Mouse (Mus musculus): ENCODE data around the gene Mrpl20. TPM values are rescaled to one million over a fixed set of nuclear protein-coding genes. Genes with fewer than 3 reads are reported as not detected.
A peak's percentile ranks its signal among the peaks of the same experiment; 100 is the strongest.

Mrpl20 gene
- polyA plus RNA-seq (2014; fragmentation: Nextera tagmentation; extraction: Ambion mirVana), result 226 and 291 TPM in 2 replicates

DNA sequence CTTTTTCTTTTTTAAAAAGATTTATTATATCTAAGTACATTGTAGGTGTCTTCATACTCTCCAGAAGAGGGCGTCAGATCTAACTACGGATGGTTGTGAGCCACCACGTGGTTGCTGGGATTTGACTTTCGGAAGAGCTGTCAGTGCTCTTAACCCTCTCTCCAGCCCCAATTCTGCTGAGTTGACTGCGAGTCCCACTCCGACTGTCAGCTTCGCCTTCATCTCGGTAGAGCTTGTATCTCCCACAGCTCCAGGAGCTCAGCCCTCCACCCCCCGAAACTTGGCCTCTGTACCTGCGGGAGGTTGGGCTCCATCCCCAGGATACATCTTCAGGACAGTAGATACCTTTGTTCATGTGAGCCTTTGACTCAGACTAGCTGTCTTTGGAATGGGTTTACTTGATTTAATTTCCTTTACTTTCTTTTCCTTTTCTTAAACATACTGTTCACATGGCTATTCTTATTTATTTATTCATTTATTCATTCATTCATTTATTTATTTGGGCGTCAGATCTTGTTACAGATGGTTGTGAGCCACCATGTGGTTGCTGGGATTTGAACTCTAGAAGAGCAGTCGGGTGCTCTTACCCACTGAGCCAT lies at the start of gene Mrpl20:
Mrpl20 (plus strand) TSS at position 138 of the 599 bp plus-strand sequence.
- peak; percentile 47; the same call in 1 of the 2 replicates for ATAC-seq (ENCODE audit: low FRiP score, low TSS enrichment)
- H3K27ac ChIP-seq (ENCODE audit: low read depth, low read length), result peak within 1 kb of the TSS; percentile 43; the same call in 1 of the 2 replicates
- WGBS, result 11% methylated on average over 12 of the region's 12 CpGs

DNA sequence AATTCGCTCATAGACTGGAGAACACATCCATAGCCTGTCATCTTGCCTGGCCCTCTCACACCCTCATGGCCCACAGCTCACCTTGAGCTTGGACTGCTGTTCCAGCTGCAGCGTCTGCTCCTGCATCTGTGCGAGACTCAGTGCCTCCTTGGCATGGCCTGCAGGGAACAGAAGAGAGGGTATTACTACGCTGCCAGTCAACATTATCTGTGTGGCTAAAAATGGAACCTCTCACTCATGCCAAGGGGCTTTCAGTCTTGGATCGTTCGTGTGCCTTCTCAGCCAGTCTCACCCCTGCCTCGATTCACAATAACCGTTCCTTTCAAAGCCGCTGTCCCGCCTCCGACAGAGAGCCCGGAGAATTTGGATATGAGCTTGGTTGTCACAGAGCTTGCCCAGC lies 45.7 kb upstream of the Mrpl20 start:
- Histone ChIP-seq H3K27me3 (ENCODE audit: control insufficient read depth, insufficient read depth, low read length) (no peaks in the 10 kb centered on the region), H3K4me3 (ENCODE audit: low read length) (no peak overlapping the region), H3K4me2 (replicated peaks; ENCODE audit: low read depth, low read length) (no peak overlapping the region), H3K4me1 (ENCODE audit: control insufficient read depth, insufficient read depth, low read length) (peaks cover 8% of the 10 kb centered on the region), H3K27ac (ENCODE audit: low read depth, low read length) (no peak overlapping the region), H3K9me3 (ENCODE audit: control insufficient read depth, low read length) (no peaks in the 10 kb centered on the region), H3K36me3 (ENCODE audit: control insufficient read depth, insufficient read depth, low read length) (peaks cover 48% of the 10 kb centered on the region), H3K9ac (ENCODE audit: low read depth, low read length) (no peak overlapping the region)
- ATAC-seq (ENCODE audit: low FRiP score, low TSS enrichment), result no peak
- 96% methylated on average over 12 of the region's 12 CpGs for WGBS

More for the DNA sequence above, at the start of gene Mrpl20:
- peaks cover 9% of the 10 kb centered on the region for H3K36me3 ChIP-seq (ENCODE audit: control insufficient read depth, insufficient read depth, low read length)
- H3K4me1 ChIP-seq (ENCODE audit: control insufficient read depth, insufficient read depth, low read length), result peaks cover 8% of the 10 kb centered on the region; the same call in 1 of the 2 replicates
- H3K9me3 ChIP-seq (ENCODE audit: control insufficient read depth, low read length), result no peaks in the 10 kb centered on the region
- H3K9ac ChIP-seq (ENCODE audit: low read depth, low read length), result peak within 1 kb of the TSS; percentile 80
- no peaks in the 10 kb centered on the region for H3K27me3 ChIP-seq (ENCODE audit: control insufficient read depth, insufficient read depth, low read length)
- H3K4me3 ChIP-seq (ENCODE audit: low read length), result peak within 1 kb of the TSS; percentile 86
- H3K4me2 ChIP-seq (replicated peaks; ENCODE audit: low read depth, low read length), result peak within 1 kb of the TSS; percentile 53

DNA sequence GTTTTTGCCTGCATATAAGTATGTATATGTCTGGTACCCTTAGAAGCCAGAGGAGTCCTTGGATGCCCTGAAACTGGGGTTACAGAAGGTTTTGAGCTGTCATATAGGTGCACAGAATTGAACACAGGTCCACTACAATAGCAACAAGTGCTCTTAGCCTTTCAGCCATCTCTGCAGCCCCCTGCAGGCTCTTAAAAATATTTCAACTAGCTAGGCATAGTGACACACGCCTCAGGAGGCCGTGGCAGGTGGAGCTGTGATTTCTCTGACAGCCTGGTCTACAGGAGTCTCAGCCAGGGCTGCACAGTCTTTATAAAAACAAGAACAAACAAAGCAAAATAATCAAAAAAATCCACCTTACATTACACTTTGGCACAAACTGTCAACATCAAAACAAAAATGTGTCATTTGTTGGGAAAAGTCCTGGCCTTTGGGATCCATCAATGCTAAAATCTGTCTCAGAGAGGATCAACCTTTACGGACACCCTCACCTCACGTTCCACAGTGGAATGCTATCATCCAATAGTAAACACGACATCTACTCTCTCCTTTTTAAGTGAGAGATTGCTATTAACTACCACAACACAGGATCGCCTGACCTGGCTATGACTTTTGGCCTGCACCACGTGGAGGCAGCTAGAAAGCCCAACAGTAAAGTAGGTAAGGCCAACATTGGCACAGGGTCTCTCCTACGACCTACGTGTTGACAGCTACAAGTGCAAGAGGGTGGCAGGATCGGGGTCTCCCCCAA lies 42.6 kb upstream of the Mrpl20 start:
- no peaks in the 10 kb centered on the region for H3K9me3 ChIP-seq (ENCODE audit: control insufficient read depth, low read length)
- H3K36me3 ChIP-seq (ENCODE audit: control insufficient read depth, insufficient read depth, low read length), result peaks cover 22% of the 10 kb centered on the region
- no peaks in the 10 kb centered on the region for H3K27me3 ChIP-seq (ENCODE audit: control insufficient read depth, insufficient read depth, low read length)
- peaks cover 8% of the 10 kb centered on the region for H3K4me1 ChIP-seq (ENCODE audit: control insufficient read depth, insufficient read depth, low read length)
- peak overlapping the region; percentile 95 for H3K4me2 ChIP-seq (replicated peaks; ENCODE audit: low read depth, low read length)
- WGBS, result 3% methylated on average over 10 of the region's 10 CpGs
- peak overlapping the region; percentile 76 for H3K9ac ChIP-seq (ENCODE audit: low read depth, low read length)
- H3K27ac ChIP-seq (ENCODE audit: low read depth, low read length), result no peak overlapping the region
- peak overlapping the region; percentile 91 for H3K4me3 ChIP-seq (ENCODE audit: low read length)
- ATAC-seq (ENCODE audit: low FRiP score, low TSS enrichment), result peak; percentile 20; the same call in 1 of the 2 replicates

DNA sequence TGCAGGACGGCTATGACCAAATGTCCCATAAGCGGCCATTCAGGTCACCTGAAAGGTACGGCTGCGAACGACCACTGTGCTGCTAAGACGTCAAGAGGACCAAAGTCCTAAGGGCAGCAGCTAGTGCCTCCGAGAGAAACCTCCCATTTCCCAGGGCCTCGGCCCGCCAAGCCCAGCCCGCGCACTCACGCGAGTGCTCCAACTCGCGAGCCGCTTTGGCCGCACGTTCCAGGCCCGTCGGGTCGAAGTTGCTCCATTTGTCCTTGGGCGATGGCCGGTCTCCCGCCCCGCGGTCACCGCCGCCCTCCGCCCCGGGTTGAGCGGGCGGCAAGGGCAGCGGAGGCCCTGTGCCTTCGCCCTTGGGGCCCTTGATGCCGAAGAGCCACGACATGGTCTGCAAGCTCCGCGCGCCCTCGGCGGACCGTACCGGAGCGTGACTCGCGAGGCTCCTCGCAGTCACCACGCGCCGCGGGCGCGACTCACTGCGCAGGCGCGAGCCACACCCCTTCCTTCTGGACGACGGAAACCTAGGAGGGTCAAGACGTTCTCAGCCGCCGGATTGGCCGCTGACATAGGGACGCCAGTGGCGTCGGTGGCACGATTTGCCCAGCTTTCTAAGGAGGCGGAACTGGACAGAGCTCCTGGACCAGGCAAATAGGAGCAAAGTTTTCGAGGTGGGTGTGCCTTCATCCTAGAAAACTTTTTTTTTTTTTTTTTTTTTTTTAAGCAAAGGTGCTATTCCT lies 41.9 kb upstream of the Mrpl20 start, which contains the start of gene Atad3a:
Atad3a (minus strand) TSS at position 481 of the 743 bp plus-strand sequence.
- Histone ChIP-seq H3K27me3 (ENCODE audit: control insufficient read depth, insufficient read depth, low read length) (no peaks in the 10 kb centered on the region), H3K36me3 (ENCODE audit: control insufficient read depth, insufficient read depth, low read length) (peaks cover 14% of the 10 kb centered on the region), H3K4me2 (replicated peaks; ENCODE audit: low read depth, low read length) (peak within 1 kb of the TSS; percentile 95), H3K27ac (ENCODE audit: low read depth, low read length) (peak within 1 kb of the TSS; percentile 27; the same call in 1 of the 2 replicates), H3K9ac (ENCODE audit: low read depth, low read length) (peak within 1 kb of the TSS; percentile 76), H3K9me3 (ENCODE audit: control insufficient read depth, low read length) (no peaks in the 10 kb centered on the region), H3K4me1 (ENCODE audit: control insufficient read depth, insufficient read depth, low read length) (peaks cover 8% of the 10 kb centered on the region), H3K4me3 (ENCODE audit: low read length) (peak within 1 kb of the TSS; percentile 91)
- under 1% methylated on average over 68 of the region's 68 CpGs for WGBS
- ATAC-seq (ENCODE audit: low FRiP score, low TSS enrichment), result peak; percentile 98

DNA sequence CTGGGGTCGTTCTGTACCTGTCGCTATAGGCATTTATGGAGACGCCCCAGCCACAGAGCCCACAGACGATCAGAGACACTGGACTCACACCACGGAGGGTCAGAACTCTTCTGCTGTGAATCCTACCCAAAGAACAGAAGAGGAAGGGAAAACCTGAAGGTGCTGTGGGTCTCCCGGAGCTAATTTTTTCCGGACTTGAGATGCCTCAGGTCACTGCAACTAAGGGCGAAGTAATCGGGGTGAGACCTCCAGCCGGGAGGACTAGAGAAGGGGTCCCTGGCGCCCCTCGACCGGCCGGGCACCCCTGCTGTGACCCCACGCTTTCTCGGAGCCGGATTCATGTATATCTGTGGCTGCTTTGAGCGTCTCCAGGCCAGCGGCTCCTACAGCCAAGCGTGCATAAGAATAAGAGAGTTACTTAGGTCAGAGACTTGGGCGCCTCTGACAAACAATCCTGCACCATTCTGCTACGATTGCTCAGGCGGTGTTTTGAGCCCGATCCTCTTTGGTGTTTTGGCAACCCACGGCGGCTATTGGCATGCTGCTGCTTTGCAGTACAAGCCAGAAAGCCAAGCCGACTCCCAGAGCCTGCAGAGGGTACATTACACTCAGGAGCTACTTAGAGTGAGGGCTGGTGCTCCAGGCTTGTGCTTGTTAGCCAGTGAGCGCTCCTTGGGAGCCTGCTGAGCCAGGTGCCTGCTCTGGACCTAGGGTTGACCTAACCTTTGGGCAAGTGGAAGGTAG lies 41.1 kb upstream of the Mrpl20 start:
- Histone ChIP-seq H3K4me3 (ENCODE audit: low read length) (peak overlapping the region; percentile 91), H3K9ac (ENCODE audit: low read depth, low read length) (peak overlapping the region; percentile 71), H3K4me1 (ENCODE audit: control insufficient read depth, insufficient read depth, low read length) (peaks cover 8% of the 10 kb centered on the region), H3K36me3 (ENCODE audit: control insufficient read depth, insufficient read depth, low read length) (peaks cover 8% of the 10 kb centered on the region), H3K27ac (ENCODE audit: low read depth, low read length) (peak overlapping the region; percentile 27; the same call in 1 of the 2 replicates), H3K9me3 (ENCODE audit: control insufficient read depth, low read length) (no peaks in the 10 kb centered on the region), H3K4me2 (replicated peaks; ENCODE audit: low read depth, low read length) (peak overlapping the region; percentile 95), H3K27me3 (ENCODE audit: control insufficient read depth, insufficient read depth, low read length) (no peaks in the 10 kb centered on the region)
- WGBS, result 3% methylated on average over 28 of the region's 28 CpGs
- no peak; the same call in 1 of the 2 replicates for ATAC-seq (ENCODE audit: low FRiP score, low TSS enrichment)

DNA sequence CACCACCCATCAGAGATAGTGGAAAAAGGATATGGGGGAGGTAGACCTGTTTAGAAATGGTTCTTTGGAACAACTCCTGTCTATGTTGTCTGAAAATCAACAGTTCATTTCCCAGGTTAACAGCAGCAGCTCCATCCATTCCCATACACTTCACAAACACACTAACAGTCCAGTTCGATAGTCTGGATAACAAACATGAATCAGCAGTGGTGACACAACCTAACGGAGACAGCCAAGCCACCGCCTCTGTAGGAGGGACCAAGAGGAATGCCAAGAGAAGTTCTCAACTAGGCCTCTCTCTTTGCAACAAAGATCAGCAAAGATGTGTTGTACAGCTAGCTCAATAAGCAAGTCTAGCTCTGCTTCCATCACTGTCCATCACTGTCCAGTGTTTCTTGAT lies 40.3 kb upstream of the Mrpl20 start:
- no peak overlapping the region for H3K4me2 ChIP-seq (replicated peaks; ENCODE audit: low read depth, low read length)
- no peak overlapping the region for H3K27ac ChIP-seq (ENCODE audit: low read depth, low read length)
- ATAC-seq (ENCODE audit: low FRiP score, low TSS enrichment), result no peak
- H3K9me3 ChIP-seq (ENCODE audit: control insufficient read depth, low read length), result no peaks in the 10 kb centered on the region
- peaks cover 8% of the 10 kb centered on the region for H3K4me1 ChIP-seq (ENCODE audit: control insufficient read depth, insufficient read depth, low read length)
- H3K27me3 ChIP-seq (ENCODE audit: control insufficient read depth, insufficient read depth, low read length), result no peaks in the 10 kb centered on the region
- H3K36me3 ChIP-seq (ENCODE audit: control insufficient read depth, insufficient read depth, low read length), result no peaks in the 10 kb centered on the region
- H3K4me3 ChIP-seq (ENCODE audit: low read length), result no peak overlapping the region
- no peak overlapping the region for H3K9ac ChIP-seq (ENCODE audit: low read depth, low read length)
- 90% methylated on average over 3 of the region's 3 CpGs for WGBS

DNA sequence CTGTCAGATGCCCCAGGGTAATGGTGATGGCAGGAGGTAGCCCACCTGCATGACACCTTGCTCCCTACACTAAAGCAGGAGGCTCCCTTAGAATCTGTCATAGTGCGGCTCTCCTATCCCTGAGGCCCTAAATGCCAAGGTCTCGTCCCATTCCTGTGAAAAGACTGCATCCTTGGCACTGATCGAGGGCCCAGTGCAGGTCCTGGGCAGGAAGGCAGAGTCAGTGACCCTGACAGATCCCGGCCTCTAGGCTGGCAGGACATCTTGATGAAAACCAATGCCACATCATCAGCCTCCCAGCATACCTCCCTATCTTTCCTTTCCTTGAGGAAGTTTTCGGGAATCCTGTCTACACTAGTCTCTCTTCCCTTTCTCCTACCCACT lies 33.2 kb upstream of the Mrpl20 start:
- Histone ChIP-seq H3K9me3 (ENCODE audit: control insufficient read depth, low read length) (no peaks in the 10 kb centered on the region), H3K27me3 (ENCODE audit: control insufficient read depth, insufficient read depth, low read length) (peaks cover 8% of the 10 kb centered on the region; the same call in 1 of the 2 replicates), H3K4me1 (ENCODE audit: control insufficient read depth, insufficient read depth, low read length) (peaks cover 12% of the 10 kb centered on the region; the same call in 1 of the 2 replicates), H3K4me3 (ENCODE audit: low read length) (peak overlapping the region; percentile 48), H3K27ac (ENCODE audit: low read depth, low read length) (0 out of 2 replicates have a peak overlapping the region, but pooled peaks have one; percentile 20), H3K4me2 (replicated peaks; ENCODE audit: low read depth, low read length) (peak overlapping the region; percentile 65), H3K36me3 (ENCODE audit: control insufficient read depth, insufficient read depth, low read length) (no peaks in the 10 kb centered on the region), H3K9ac (ENCODE audit: low read depth, low read length) (peak overlapping the region; percentile 80)
- 57% methylated on average over 5 of the region's 5 CpGs for WGBS
- no peak for ATAC-seq (ENCODE audit: low FRiP score, low TSS enrichment)

DNA sequence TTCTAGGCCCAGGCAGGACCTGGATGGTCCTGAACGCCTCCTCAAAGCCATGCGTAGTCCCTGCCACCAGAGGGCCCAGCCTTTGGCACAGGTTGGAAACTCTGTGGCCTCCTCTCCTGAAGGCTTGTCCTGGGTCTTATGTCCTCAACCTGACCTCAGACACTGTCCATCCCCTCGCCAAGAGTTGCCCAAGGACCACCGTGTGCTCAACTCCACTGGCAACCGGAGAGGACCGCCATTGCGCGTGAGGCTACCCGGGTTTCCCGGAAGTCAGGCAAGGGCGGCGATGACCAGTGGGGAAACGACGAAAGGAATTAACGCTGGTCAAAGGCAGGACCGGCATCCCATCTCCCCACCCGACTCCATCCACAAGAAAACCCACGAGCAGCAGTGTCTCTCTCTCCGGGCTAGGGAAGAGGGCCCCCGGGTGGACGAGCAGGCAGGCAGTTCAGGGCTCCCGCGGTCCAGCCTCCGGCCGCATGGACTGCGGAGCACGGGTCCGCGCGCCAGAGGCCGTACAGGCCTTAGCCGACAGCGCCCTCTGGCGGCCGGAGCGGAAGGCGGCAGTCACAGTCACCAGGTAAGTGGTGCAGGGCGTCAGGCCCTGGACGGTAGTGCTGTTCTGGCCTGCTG lies 32.7 kb upstream of the Mrpl20 start:
- peaks cover 12% of the 10 kb centered on the region; the same call in 1 of the 2 replicates for H3K4me1 ChIP-seq (ENCODE audit: control insufficient read depth, insufficient read depth, low read length)
- under 1% methylated on average over 39 of the region's 39 CpGs for WGBS
- H3K4me2 ChIP-seq (replicated peaks; ENCODE audit: low read depth, low read length), result peak overlapping the region; percentile 65
- H3K9ac ChIP-seq (ENCODE audit: low read depth, low read length), result peak overlapping the region; percentile 80
- H3K27ac ChIP-seq (ENCODE audit: low read depth, low read length), result peak overlapping the region; percentile 20; the same call in 1 of the 2 replicates
- peak; percentile 90 for ATAC-seq (ENCODE audit: low FRiP score, low TSS enrichment)
- no peaks in the 10 kb centered on the region for H3K36me3 ChIP-seq (ENCODE audit: control insufficient read depth, insufficient read depth, low read length)
- H3K9me3 ChIP-seq (ENCODE audit: control insufficient read depth, low read length), result no peaks in the 10 kb centered on the region
- H3K4me3 ChIP-seq (ENCODE audit: low read length), result peak overlapping the region; percentile 48
- H3K27me3 ChIP-seq (ENCODE audit: control insufficient read depth, insufficient read depth, low read length), result peaks cover 8% of the 10 kb centered on the region; the same call in 1 of the 2 replicates

Data from kidney, embryonic 14.5 days (tissue).